Mouse (Mus musculus) C2C12 (cell line): ENCODE results near the gene Cisd3.

ENCODE experiments used
- CEBPB ChIP-seq: IDR thresholded peaks from one replicate; pipeline ENCODE4 v1.6.1; 2011; ENCODE audit warnings: low read depth, mild to moderate bottlenecking, control low read depth, moderate library complexity
- CTCF ChIP-seq: IDR thresholded peaks from one replicate; pipeline ENCODE4 v1.5.1; 2011; ENCODE audit not compliant: control insufficient read depth, insufficient read depth, insufficient read length
- FOSL1 ChIP-seq: IDR thresholded peaks from one replicate; pipeline ENCODE4 v1.8.0; 2011; ENCODE audit warnings: mild to moderate bottlenecking, low read length; ENCODE audit not compliant: poor library complexity, insufficient read depth, severe bottlenecking
- MAX ChIP-seq: IDR thresholded peaks from one replicate; pipeline ENCODE4 v1.6.1; 2011; ENCODE audit warnings: mild to moderate bottlenecking, control low read depth
- MYOD1 ChIP-seq: IDR thresholded peaks from one replicate; pipeline ENCODE4 v1.6.1; 2011; ENCODE audit warnings: low read depth; ENCODE audit not compliant: control insufficient read depth, insufficient read length
- MYOG ChIP-seq: IDR thresholded peaks from one replicate; pipeline ENCODE4 v1.6.1; 2011; ENCODE audit not compliant: control insufficient read depth, insufficient read length; ENCODE audit errors: extremely low read depth
- USF1 ChIP-seq: IDR thresholded peaks from one replicate; pipeline ENCODE4 v1.6.1; 2011; ENCODE audit warnings: low read depth, mild to moderate bottlenecking, control low read depth, moderate library complexity

GRCm38 (mm10) chr11:97711200-97711900 lies 25.7 kb downstream of the Cisd3 start:
- TF ChIP-seq MAX (no peak), CTCF (no peak), USF1 (no peak), CEBPB (no peak), MYOG (no peak), FOSL1 (no peak), MYOD1 (no peak)
